Comparison of ENCODE assay signal across 11 mouse cellular contexts in genomic region chr9:31301107-31301506, GRCm38 (mm10). TPM values are rescaled to one million over a fixed set of nuclear protein-coding genes. Genes with fewer than 3 reads are reported as not detected.
DNase-seq lines count a peak whose midpoint lies in the region; ATAC-seq lines count a peak whose summit lies in the region.
"Had no signal": no experiment of that assay in that cellular context is flagged by ENCODE, and none has a peak within 500 bp of the region (broad histone marks: within the 10 kb centered on the region; RNA-seq: fewer than 3 reads in every experiment).

No protein-coding gene starts in this region.

- H3K4me3 ChIP-seq in heart, embryonic 12.5 days: no peak overlapping the region
- H3K4me3 ChIP-seq in liver, embryonic 13.5 days (replicated peaks): no peak overlapping the region
- no peak overlapping the region for H3K4me3 ChIP-seq in stomach, embryonic 15.5 days (replicated peaks)
- H3K4me3 ChIP-seq: embryonic facial prominence, embryonic 15.5 days had no signal

- peaks cover 26% of the 10 kb centered on the region for H3K4me1 ChIP-seq in heart, embryonic 12.5 days (replicated peaks)
- peaks cover 56% of the 10 kb centered on the region for H3K4me1 ChIP-seq in liver, embryonic 13.5 days (replicated peaks)
- peaks cover 9% of the 10 kb centered on the region; the same call in 1 of the 2 replicates for H3K4me1 ChIP-seq in stomach, embryonic 15.5 days

- no peaks in the 10 kb centered on the region; the same call in 1 of the 2 replicates for H3K36me3 ChIP-seq in heart, embryonic 12.5 days
- no peaks in the 10 kb centered on the region for H3K36me3 ChIP-seq in liver, embryonic 13.5 days
- H3K36me3 ChIP-seq in stomach, embryonic 15.5 days: no peaks in the 10 kb centered on the region
- H3K36me3 ChIP-seq: embryonic facial prominence, embryonic 15.5 days had no signal

- 24% methylated on average over 5 of the region's 5 CpGs for WGBS in heart, embryonic 12.5 days
- 10% methylated on average over 5 of the region's 5 CpGs for WGBS in liver, embryonic 13.5 days (ENCODE audit: insufficient replicate concordance)
- WGBS in stomach, embryonic 15.5 days: 45% methylated on average over 5 of the region's 5 CpGs

- no peak overlapping the region for H3K4me2 ChIP-seq in heart, embryonic 12.5 days
- H3K4me2 ChIP-seq in liver, embryonic 13.5 days: peak overlapping the region; percentile 25; the same call in 1 of the 2 replicates
- peak overlapping the region; percentile 9; the same call in 1 of the 2 replicates for H3K4me2 ChIP-seq in stomach, embryonic 15.5 days
- H3K4me2 ChIP-seq: embryonic facial prominence, embryonic 15.5 days had no signal

- no peaks in the 10 kb centered on the region for H3K9me3 ChIP-seq in heart, embryonic 12.5 days (replicated peaks)
- H3K9me3 ChIP-seq in liver, embryonic 13.5 days (replicated peaks): no peaks in the 10 kb centered on the region
- H3K9me3 ChIP-seq in stomach, embryonic 15.5 days: no peaks in the 10 kb centered on the region
- H3K9me3 ChIP-seq: embryonic facial prominence, embryonic 15.5 days had no signal

- DNase-seq in heart, adult 18-20 months: no peak
- DNase-seq in MEL-GATA-1-ER (ENCODE audit: extremely low read depth, low read depth): peak; percentile 70
- no peak for DNase-seq in liver, embryonic 13.5 days
- DNase-seq in kidney, postnatal 14 days: no peak
- no peak for DNase-seq in testis, postnatal 14 days (ENCODE audit: low spot score)
- DNase-seq in gastrocnemius, postnatal 4 days (ENCODE audit: low spot score in 2 of 2): no peak
- DNase-seq: cerebellum, adult 11-12 months; gastrocnemius, postnatal 25 days had no signal

- H3K9ac ChIP-seq in heart, embryonic 12.5 days: no peak overlapping the region
- peak overlapping the region; percentile 20 for H3K9ac ChIP-seq in liver, embryonic 13.5 days
- no peak overlapping the region for H3K9ac ChIP-seq in stomach, embryonic 15.5 days
- H3K9ac ChIP-seq: embryonic facial prominence, embryonic 15.5 days had no signal

- ATAC-seq in heart, embryonic 12.5 days (ENCODE audit: insufficient number of reproducible peaks, low FRiP score): no peak
- peak; percentile 52 for ATAC-seq in liver, embryonic 13.5 days (ENCODE audit: low read depth)
- peak; percentile 69 for ATAC-seq in stomach, embryonic 15.5 days (ENCODE audit: insufficient read depth, low FRiP score, low read depth)

- no peaks in the 10 kb centered on the region for H3K27me3 ChIP-seq in heart, embryonic 12.5 days (replicated peaks)
- H3K27me3 ChIP-seq in liver, embryonic 13.5 days: no peaks in the 10 kb centered on the region
- H3K27me3 ChIP-seq in stomach, embryonic 15.5 days (replicated peaks): no peaks in the 10 kb centered on the region
- H3K27me3 ChIP-seq: embryonic facial prominence, embryonic 15.5 days had no signal

- peak overlapping the region; percentile 58; the same call in 1 of the 2 replicates for H3K27ac ChIP-seq in heart, embryonic 12.5 days (ENCODE audit: poor library complexity, severe bottlenecking)
- H3K27ac ChIP-seq in liver, embryonic 13.5 days: peak overlapping the region; percentile 86
- peak overlapping the region; percentile 74 for H3K27ac ChIP-seq in stomach, embryonic 15.5 days
- H3K27ac ChIP-seq: embryonic facial prominence, embryonic 15.5 days had no signal

RNA-seq across cellular contexts. Expression of gene Prdm10, which starts 20.8 kb away (rescaled TPM):
- 5.4 and 5.7 TPM in 2 replicates for polyA plus RNA-seq in heart, embryonic 12.5 days (2016; fragmentation: Nextera tagmentation; extraction: Ambion mirVana)
- total RNA-seq in heart, adult 18-20 months (2021): 1 to 10 TPM; 4.2 to 5.0 TPM
- polyA plus RNA-seq in liver, embryonic 13.5 days (2015; fragmentation: Nextera tagmentation; extraction: Ambion mirVana): 2.4 and 3.0 TPM in 2 replicates
- polyA plus RNA-seq in stomach, embryonic 15.5 days (2015; fragmentation: Nextera tagmentation; extraction: Ambion mirVana): 4.2 and 5.1 TPM in 2 replicates
- total RNA-seq in gastrocnemius, postnatal 4 days (2021): 1 to 10 TPM; 6.5 to 6.9 TPM
